Mouse (Mus musculus) heart, adult 2 months (tissue): ENCODE results near the gene Pdcd7.

Experiments
- CTCF ChIP-seq: fragments of 200-600 bp; IDR thresholded peaks from 2 replicates; pipeline ENCODE4 v1.8.1; 2022; ENCODE audit warnings: antibody characterized with exemption, mild to moderate bottlenecking, moderate library complexity
- EP300 ChIP-seq: fragments of 200-500 bp; IDR thresholded peaks from 2 replicates; pipeline ENCODE4 v1.6.1; 2011; ENCODE audit warnings: low read depth, low read length, control low read depth; ENCODE audit not compliant: insufficient read depth
- POLR2A ChIP-seq: fragments of 200-500 bp; IDR thresholded peaks from 2 replicates; pipeline ENCODE4 v1.6.1; 2011; ENCODE audit warnings: mild to moderate bottlenecking, low read depth, low read length, control low read depth; ENCODE audit not compliant: insufficient read depth

DNA sequence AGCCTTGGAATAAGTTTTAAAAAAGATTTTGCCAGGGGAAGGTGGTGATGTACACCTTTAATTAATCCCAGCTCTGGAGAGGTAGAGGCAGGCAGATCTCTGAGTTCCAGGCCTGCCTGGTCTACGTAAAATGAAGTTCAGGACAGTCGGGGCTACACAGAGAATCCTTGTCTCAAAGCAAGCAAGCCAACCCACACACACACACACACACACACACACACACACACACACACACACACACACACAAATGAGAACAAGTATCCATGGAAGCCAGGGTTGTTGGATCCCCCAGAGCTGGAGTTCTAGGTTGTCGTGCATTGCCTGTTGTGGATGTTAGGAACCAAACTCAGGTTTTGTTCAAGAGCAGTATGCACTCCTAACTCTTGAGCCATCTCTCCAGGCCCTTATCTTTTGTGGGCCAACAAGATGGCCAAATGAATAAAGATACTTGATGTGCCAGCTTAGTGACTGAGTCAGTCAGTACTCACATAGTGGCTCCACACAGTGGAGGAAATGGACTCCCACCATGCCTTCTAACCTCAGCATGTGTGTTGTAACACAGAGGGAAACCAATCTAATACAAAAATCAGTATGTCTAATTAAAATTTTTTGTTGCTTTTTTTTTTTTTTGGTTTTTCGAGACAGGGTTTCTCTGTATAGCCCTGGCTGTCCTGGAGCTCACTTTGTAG lies 33.1 kb upstream of the Pdcd7 start:
- TF ChIP-seq EP300 = no peak
- no peak for TF ChIP-seq POLR2A
- TF ChIP-seq CTCF = no peak
